Mouse (Mus musculus) limb, embryonic 13.5 days (tissue): ENCODE measurements around the gene Phldb2. TPM values are rescaled to one million over a fixed set of nuclear protein-coding genes. Genes with fewer than 3 reads are reported as not detected.
A peak's percentile ranks its signal among the peaks of the same experiment; 100 is the strongest.

ENCODE experiments used
- ATAC-seq: fragments of 200-750 bp; cut with Nextera tagmentation; 2 replicates; pipeline ENCODE4 v1.8.0; 2017; ENCODE audit warnings: low read depth, moderate number of reproducible peaks, moderate TSS enrichment; ENCODE audit not compliant: low FRiP score
- H3K27ac ChIP-seq: fragments of 300-500 bp; sonication (generic); 2 replicates; pipeline ENCODE4 v1.5.1; 2015; ENCODE audit warnings: inconsistent platforms, mild to moderate bottlenecking, moderate library complexity
- H3K27me3 ChIP-seq: fragments of 300-500 bp; sonication (generic); 2 replicates; pipeline ENCODE4 v1.6.1; 2015; ENCODE audit warnings: mild to moderate bottlenecking, inconsistent platforms
- H3K36me3 ChIP-seq: fragments of 300-500 bp; sonication (generic); 2 replicates; pipeline ENCODE4 v1.6.1; 2015; ENCODE audit warnings: inconsistent platforms, mild to moderate bottlenecking, moderate library complexity
- H3K4me1 ChIP-seq: fragments of 300-500 bp; sonication (generic); 2 replicates; pipeline ENCODE4 v1.6.1; 2015; ENCODE audit warnings: inconsistent platforms
- H3K4me2 ChIP-seq: fragments of 300-500 bp; sonication (generic); replicated peaks from 2 replicates; pipeline ENCODE4 v1.6.1; 2015; ENCODE audit warnings: inconsistent platforms, mild to moderate bottlenecking, moderate library complexity
- H3K4me3 ChIP-seq: fragments of 300-500 bp; sonication (generic); 2 replicates; pipeline ENCODE4 v1.5.1; 2015; ENCODE audit warnings: moderate library complexity, mild to moderate bottlenecking, inconsistent platforms
- H3K9ac ChIP-seq: fragments of 300-500 bp; sonication (generic); 2 replicates; pipeline ENCODE4 v1.6.1; 2015; ENCODE audit warnings: mild to moderate bottlenecking, inconsistent platforms
- H3K9me3 ChIP-seq: fragments of 300-500 bp; sonication (generic); 2 replicates; pipeline ENCODE4 v1.6.1; 2016; ENCODE audit warnings: inconsistent platforms
- WGBS: fragments of 180-500 bp; shearing (Covaris S2); methylation state at CpG from one replicate; pipeline ENCODE4 v1.1.7; 2015; 5-methylcytosine and 5-hydroxymethylcytosine counted together
- polyA plus RNA-seq: library from polyadenylated mRNA; unstranded; fragments of >200 nt; fragmentation: Nextera tagmentation; extraction: Ambion mirVana; gene quantifications from 2 replicates; pipeline ENCODE4 v1.2.1, GENCODE M21; 2015

Phldb2 gene
- polyA plus RNA-seq, 1 experiment from 2014 or later = 77.8 TPM

- Histone ChIP-seq H3K9me3 (no peaks in the 10 kb centered on the region), H3K27me3 (no peaks in the 10 kb centered on the region), H3K4me3 (no peak overlapping the region), H3K4me1 (no peaks in the 10 kb centered on the region), H3K4me2 (no peak overlapping the region), H3K27ac (no peak overlapping the region), H3K9ac (no peak overlapping the region), H3K36me3 (peaks cover 80% of the 10 kb centered on the region)
- ATAC-seq = no peak
- WGBS = 92% methylated on average over 2 of the region's 2 CpGs
Observed at GRCm38 (mm10) chr16:45798591-45798990, 154.8 kb downstream of the Phldb2 start.

- ATAC-seq = peak; percentile 84
- H3K4me1 ChIP-seq = no peaks in the 10 kb centered on the region
- H3K4me2 ChIP-seq = no peak overlapping the region
- H3K27me3 ChIP-seq = no peaks in the 10 kb centered on the region
- no peak overlapping the region for H3K4me3 ChIP-seq
- H3K27ac ChIP-seq = no peak overlapping the region
- WGBS = 60% methylated on average over 2 of the region's 2 CpGs
- no peaks in the 10 kb centered on the region for H3K9me3 ChIP-seq
- peaks cover 75% of the 10 kb centered on the region for H3K36me3 ChIP-seq
- H3K9ac ChIP-seq = no peak overlapping the region
Observed at GRCm38 (mm10) chr16:45796815-45797214, 156.6 kb downstream of the Phldb2 start.

GRCm38 (mm10) chr16:45795188-45795693 lies 158.2 kb downstream of the Phldb2 start:
- H3K27me3 ChIP-seq = no peaks in the 10 kb centered on the region
- ATAC-seq = no peak
- 66% methylated on average over 5 of the region's 5 CpGs for WGBS
- H3K4me2 ChIP-seq = no peak overlapping the region
- H3K4me1 ChIP-seq = no peaks in the 10 kb centered on the region
- no peak overlapping the region for H3K9ac ChIP-seq
- no peak overlapping the region for H3K4me3 ChIP-seq
- H3K27ac ChIP-seq = no peak overlapping the region
- no peaks in the 10 kb centered on the region for H3K9me3 ChIP-seq
- H3K36me3 ChIP-seq = peaks cover 67% of the 10 kb centered on the region

GRCm38 (mm10) chr16:45792781-45793180 lies 160.6 kb downstream of the Phldb2 start:
- 85% methylated on average over 2 of the region's 2 CpGs for WGBS
- H3K4me3 ChIP-seq = no peak overlapping the region
- ATAC-seq = no peak
- H3K4me2 ChIP-seq = no peak overlapping the region
- no peak overlapping the region for H3K27ac ChIP-seq
- no peaks in the 10 kb centered on the region for H3K9me3 ChIP-seq
- H3K36me3 ChIP-seq = peaks cover 60% of the 10 kb centered on the region
- H3K9ac ChIP-seq = no peak overlapping the region
- no peaks in the 10 kb centered on the region for H3K27me3 ChIP-seq
- H3K4me1 ChIP-seq = no peaks in the 10 kb centered on the region

GRCm38 (mm10) chr16:45791286-45791685 lies 162.1 kb downstream of the Phldb2 start:
- Histone ChIP-seq H3K4me2 (no peak overlapping the region), H3K27me3 (no peaks in the 10 kb centered on the region)
- WGBS = 67% methylated on average over 5 of the region's 5 CpGs

GRCm38 (mm10) chr16:45789311-45789710 lies 164.1 kb downstream of the Phldb2 start:
- 93% methylated on average over 2 of the region's 2 CpGs for WGBS
- H3K4me2 ChIP-seq = no peak overlapping the region

More at GRCm38 (mm10) chr16:45791286-45791685, 162.1 kb downstream of the Phldb2 start:
- Histone ChIP-seq H3K27ac (no peak overlapping the region), H3K36me3 (peaks cover 57% of the 10 kb centered on the region), H3K9ac (no peak overlapping the region), H3K9me3 (no peaks in the 10 kb centered on the region), H3K4me1 (no peaks in the 10 kb centered on the region), H3K4me3 (no peak overlapping the region)
- ATAC-seq = no peak

DNA sequence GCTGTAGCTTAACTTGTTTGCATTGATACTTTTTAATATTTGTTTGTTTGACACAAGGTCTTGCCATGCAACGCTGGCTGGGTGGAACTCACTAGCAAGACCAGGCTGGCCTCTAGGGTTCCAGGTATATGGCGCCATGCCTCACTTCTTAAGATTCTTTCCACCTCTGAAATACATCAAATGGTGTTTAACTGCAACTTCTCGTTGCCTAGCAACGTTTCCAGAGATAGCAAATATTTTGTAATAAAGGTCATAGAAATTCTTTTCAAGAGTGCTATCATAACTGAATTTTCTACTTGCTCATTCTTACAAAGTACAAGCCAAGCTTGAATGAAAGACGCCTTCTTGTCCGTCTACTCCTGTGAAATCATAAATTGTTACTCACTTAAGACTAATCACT lies 165.7 kb downstream of the Phldb2 start:
- Histone ChIP-seq H3K27ac (no peak overlapping the region), H3K4me1 (no peaks in the 10 kb centered on the region), H3K4me3 (no peak overlapping the region), H3K4me2 (no peak overlapping the region), H3K36me3 (peaks cover 59% of the 10 kb centered on the region), H3K9ac (no peak overlapping the region), H3K9me3 (no peaks in the 10 kb centered on the region), H3K27me3 (no peaks in the 10 kb centered on the region)
- 93% methylated on average over 6 of the region's 6 CpGs for WGBS
- ATAC-seq = no peak

More at GRCm38 (mm10) chr16:45789311-45789710, 164.1 kb downstream of the Phldb2 start:
- no peaks in the 10 kb centered on the region for H3K4me1 ChIP-seq
- no peak overlapping the region for H3K9ac ChIP-seq
- no peak overlapping the region for H3K4me3 ChIP-seq
- no peak overlapping the region for H3K27ac ChIP-seq
- peaks cover 60% of the 10 kb centered on the region for H3K36me3 ChIP-seq
- ATAC-seq = no peak
- H3K9me3 ChIP-seq = no peaks in the 10 kb centered on the region
- no peaks in the 10 kb centered on the region for H3K27me3 ChIP-seq

DNA sequence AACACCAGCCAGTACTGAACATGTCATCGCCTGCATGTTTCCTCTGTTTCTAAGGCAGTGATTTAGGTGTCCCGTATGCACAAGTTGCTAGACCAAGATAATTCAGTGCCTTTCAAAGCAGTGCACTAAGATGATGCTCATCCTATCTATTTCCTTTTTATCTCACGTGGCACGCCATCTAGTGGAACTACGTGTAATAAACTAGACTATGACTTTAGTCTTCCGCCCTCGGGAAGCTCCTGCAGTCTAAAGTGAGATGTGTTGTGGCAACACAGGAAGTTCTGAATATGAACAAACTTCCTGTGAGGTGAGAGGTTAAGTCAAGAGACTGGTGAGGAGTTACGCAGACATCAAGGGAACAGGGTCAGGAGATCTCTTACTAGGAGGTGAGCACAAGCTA lies 166.8 kb downstream of the Phldb2 start:
- Histone ChIP-seq H3K36me3 (peaks cover 60% of the 10 kb centered on the region), H3K4me3 (no peak overlapping the region), H3K9me3 (no peaks in the 10 kb centered on the region), H3K27ac (no peak overlapping the region), H3K4me2 (no peak overlapping the region), H3K4me1 (no peaks in the 10 kb centered on the region), H3K27me3 (no peaks in the 10 kb centered on the region), H3K9ac (no peak overlapping the region)
- ATAC-seq = no peak
- 42% methylated on average over 8 of the region's 8 CpGs for WGBS

DNA sequence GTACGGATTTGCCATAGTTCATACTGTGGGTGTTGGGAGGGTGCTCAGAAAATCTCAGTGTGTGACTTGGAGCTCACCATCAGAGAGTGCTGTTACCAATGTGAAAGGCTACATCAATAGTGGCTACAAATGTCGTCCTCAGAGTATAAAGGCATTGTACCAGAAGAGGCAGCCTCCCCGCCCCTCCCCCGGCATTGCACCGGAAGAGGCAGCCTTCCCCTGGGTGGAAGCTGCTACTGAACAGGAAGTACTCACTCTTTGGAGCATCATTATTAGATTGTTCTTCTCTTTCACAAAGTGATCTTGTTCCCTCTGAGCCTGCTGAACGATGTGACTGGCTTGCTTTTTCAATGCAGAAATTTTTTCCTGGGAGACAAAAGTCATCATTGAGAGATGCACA lies 173.4 kb downstream of the Phldb2 start:
- no peaks in the 10 kb centered on the region for H3K27me3 ChIP-seq
- H3K9me3 ChIP-seq = no peaks in the 10 kb centered on the region
- peaks cover 81% of the 10 kb centered on the region for H3K36me3 ChIP-seq
- H3K27ac ChIP-seq = no peak overlapping the region
- ATAC-seq = no peak
- no peak overlapping the region for H3K4me2 ChIP-seq
- H3K4me3 ChIP-seq = no peak overlapping the region
- H3K9ac ChIP-seq = no peak overlapping the region
- H3K4me1 ChIP-seq = no peaks in the 10 kb centered on the region
- WGBS = 76% methylated on average over 6 of the region's 6 CpGs

DNA sequence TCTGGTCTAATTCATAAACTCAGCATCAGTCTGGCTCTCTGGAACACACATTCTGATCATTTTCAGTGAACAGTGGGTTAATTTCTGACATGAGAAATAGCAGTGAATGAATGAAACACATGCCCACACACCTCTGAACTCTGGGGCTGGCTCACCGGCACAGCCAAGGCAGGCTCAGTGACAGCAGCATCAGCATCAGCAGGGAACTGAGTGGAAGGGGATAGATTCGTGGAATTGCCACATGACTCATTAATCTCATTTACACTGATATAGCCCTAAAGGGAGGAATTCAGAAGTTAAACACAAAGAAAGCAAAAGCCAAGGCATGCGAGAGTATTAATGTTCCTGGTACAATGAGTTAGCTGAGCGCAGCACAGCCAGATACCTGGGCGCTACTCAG lies 178.6 kb downstream of the Phldb2 start:
- Histone ChIP-seq H3K36me3 (peaks cover 92% of the 10 kb centered on the region), H3K4me3 (no peak overlapping the region), H3K4me2 (no peak overlapping the region), H3K9ac (no peak overlapping the region), H3K9me3 (no peaks in the 10 kb centered on the region), H3K27me3 (no peaks in the 10 kb centered on the region), H3K27ac (no peak overlapping the region), H3K4me1 (no peaks in the 10 kb centered on the region)
- ATAC-seq = no peak
- 88% methylated on average over 5 of the region's 5 CpGs for WGBS

DNA sequence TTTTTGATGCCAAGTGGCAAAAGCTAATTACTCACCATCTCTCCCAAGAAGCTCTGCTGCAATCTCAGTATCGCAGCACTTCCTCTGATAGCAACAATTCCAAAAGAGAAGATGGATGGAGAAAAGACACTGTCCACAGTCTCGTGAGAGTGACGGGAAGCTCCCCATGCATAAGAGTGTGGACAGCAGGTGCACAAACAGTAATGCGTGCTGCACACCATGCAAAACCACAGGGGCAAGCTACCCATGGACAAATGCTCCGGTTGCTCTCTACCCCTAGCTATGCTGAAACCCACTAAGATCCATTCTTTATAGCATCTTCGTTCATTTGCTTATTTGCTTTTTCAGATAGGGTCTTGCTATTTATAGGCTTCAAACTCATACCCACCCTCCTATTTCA lies 182.5 kb downstream of the Phldb2 start:
- H3K9me3 ChIP-seq = no peaks in the 10 kb centered on the region
- H3K9ac ChIP-seq = no peak overlapping the region
- peaks cover 80% of the 10 kb centered on the region for H3K36me3 ChIP-seq
- H3K27me3 ChIP-seq = no peaks in the 10 kb centered on the region
- WGBS = 95% methylated on average over 6 of the region's 6 CpGs
- H3K27ac ChIP-seq = no peak overlapping the region
- 0 out of 2 replicates have a peak, but pooled peaks cover 2% of the 10 kb centered on the region for H3K4me1 ChIP-seq
- ATAC-seq = no peak
- no peak overlapping the region for H3K4me2 ChIP-seq
- no peak overlapping the region for H3K4me3 ChIP-seq

GRCm38 (mm10) chr16:45767853-45768640 lies 185.4 kb downstream of the Phldb2 start:
- Histone ChIP-seq H3K27ac (peak overlapping the region; percentile 44; the same call in 1 of the 2 replicates), H3K9ac (no peak overlapping the region), H3K9me3 (no peaks in the 10 kb centered on the region), H3K36me3 (peaks cover 78% of the 10 kb centered on the region), H3K4me1 (peaks cover 6% of the 10 kb centered on the region; the same call in 1 of the 2 replicates), H3K4me3 (no peak overlapping the region), H3K4me2 (no peak overlapping the region), H3K27me3 (no peaks in the 10 kb centered on the region)
- WGBS = 79% methylated on average over 10 of the region's 10 CpGs
- ATAC-seq = no peak
